Mouse (Mus musculus) naive thymus-derived CD4-positive, alpha-beta T cell, adult 2 months (primary cell): ENCODE measurements around the gene Zfp341.

Source experiments
- DNase-seq: peaks from one replicate; pipeline ENCODE4 v3.0.0-alpha.2; 2011; ENCODE audit warnings: low read depth

Gene Zfp341

GRCm38 (mm10) chr2:154676653-154677609, 63.8 kb downstream of the Zfp341 start:
- no peak for DNase-seq

- DNase-seq: no peak
Measured at GRCm38 (mm10) chr2:154677651-154678139, 64.6 kb downstream of the Zfp341 start.

GRCm38 (mm10) chr2:154678995-154679394, 65.9 kb downstream of the Zfp341 start:
- DNase-seq: no peak

- DNase-seq: no peak
Measured at GRCm38 (mm10) chr2:154680337-154680736, 67.2 kb downstream of the Zfp341 start.

GRCm38 (mm10) chr2:154680941-154681340, 67.8 kb downstream of the Zfp341 start:
- DNase-seq: no peak

DNA sequence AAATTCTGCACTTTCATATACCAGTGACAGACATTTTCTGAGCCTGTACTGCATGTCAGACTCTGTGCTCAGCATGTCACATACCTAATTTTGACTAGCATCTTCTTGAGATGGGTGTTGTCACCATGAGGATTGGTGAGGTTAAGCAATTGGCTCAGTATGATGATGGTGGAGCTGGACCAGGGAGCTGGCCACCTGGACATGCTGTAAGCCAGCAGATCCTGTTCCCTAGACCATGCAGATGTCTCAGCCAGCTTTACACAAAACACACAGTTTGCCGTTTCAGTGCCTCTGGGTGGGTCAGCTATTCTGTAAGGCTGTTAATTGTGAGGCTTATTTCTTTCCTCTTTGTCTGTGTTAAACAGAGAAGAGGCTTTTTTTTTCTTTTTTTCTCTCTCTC, 69.6 kb downstream of the Zfp341 start:
- no peak for DNase-seq

DNA sequence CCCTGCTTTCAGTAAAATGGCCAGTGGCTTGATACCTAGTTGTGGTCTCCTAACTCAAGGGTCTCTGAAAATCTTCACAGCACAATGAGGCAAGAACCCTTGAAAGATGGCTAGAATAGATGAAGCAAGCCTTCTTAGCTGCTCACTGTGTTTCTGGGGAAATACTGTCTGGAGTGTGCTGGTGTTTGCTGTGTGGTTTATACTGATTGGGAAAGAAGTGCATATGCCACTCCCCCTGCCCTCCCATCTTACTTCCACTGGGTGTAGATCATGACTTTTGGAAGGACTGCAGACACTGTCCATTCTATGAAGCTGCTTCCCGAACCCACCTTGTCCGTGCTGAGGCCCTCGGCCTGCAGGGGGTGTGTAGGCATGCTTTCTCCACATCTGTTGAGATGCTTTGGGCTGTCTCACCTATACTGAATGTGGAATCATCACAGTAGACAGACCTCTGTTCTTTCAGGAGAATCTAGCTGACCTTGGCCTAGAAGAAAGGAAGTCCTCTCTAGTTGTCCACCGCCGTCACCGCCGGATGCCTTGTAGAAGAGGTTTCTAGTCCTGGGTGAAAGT, 71.9 kb downstream of the Zfp341 start:
- no peak for DNase-seq

DNA sequence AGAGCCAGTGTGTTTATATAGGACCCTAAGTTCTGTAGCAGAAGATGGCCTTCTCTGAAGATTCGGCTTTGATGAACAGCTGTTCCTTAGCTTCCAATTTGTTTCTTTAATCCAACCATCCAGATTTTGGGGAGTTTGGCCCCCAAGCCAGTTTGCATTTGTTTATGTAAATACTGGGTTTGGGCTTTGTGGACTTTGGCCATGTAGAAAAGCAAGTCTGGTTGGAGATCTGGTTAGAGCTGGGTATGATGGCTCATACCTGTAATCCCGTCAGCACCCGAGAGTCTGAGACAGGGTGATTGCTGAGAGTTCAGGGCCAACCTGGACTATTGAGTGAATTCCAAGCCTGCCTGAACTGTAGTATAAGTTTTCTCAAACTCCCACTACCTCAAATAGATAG, 72.7 kb downstream of the Zfp341 start:
- DNase-seq: no peak

GRCm38 (mm10) chr2:154686819-154687218, 73.7 kb downstream of the Zfp341 start:
- no peak for DNase-seq

GRCm38 (mm10) chr2:154689391-154689790, 76.3 kb downstream of the Zfp341 start:
- no peak for DNase-seq

GRCm38 (mm10) chr2:154690959-154691358, 77.9 kb downstream of the Zfp341 start:
- DNase-seq: no peak

- DNase-seq: no peak
Measured at GRCm38 (mm10) chr2:154693186-154693940, 80.3 kb downstream of the Zfp341 start.

DNA sequence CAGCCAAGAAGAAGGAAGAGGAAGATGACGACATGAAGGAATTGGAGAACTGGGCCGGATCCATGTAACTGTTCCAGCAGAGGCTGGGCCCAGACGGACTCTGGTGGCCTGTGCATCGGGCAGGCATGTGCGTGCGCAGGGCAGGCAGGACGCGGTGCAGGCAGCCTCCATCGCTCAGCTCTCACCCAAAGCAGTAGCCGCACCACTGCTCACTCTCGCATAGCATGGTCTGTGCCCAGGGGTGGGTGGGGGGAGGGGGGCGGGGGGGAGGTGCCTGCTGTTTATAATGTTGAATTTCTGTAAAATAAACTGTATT, 80.8 kb downstream of the Zfp341 start:
- DNase-seq: no peak

DNA sequence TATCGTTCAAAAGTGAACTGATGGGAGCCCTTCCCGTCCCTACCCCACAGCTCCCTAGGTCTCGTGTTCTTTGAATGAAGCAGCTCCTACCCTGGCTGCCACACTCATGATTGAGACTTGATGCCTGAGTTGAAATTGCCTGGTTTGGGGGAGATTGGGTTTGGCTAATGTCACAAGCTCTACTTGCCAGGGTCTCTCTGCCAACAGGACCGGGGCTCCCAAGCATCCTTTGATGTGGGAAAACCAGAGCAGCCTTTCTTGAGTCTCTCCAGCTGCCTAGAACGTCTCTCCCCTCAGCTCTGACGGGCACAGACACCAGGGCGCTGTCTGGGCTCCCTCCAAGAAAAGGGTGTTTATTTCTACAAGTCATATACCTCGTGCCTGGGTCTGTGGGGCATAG, 82.6 kb downstream of the Zfp341 start:
- DNase-seq: no peak
